Mouse (Mus musculus): ENCODE data around the gene Cacna1g. TPM values are rescaled to one million over a fixed set of nuclear protein-coding genes. Genes with fewer than 3 reads are reported as not detected.

Gene Cacna1g
- polyA plus RNA-seq, 1 experiment from 2014 or later, result 32.7 TPM

GRCm38 (mm10) chr11:94457001-94457400 lies 17.0 kb downstream of the Cacna1g start:
- Histone ChIP-seq H3K9me3 (no peaks in the 10 kb centered on the region), H3K27ac (no peak overlapping the region), H3K36me3 (peaks cover 98% of the 10 kb centered on the region), H3K4me1 (peaks cover 15% of the 10 kb centered on the region; the same call in 1 of the 2 replicates), H3K27me3 (no peaks in the 10 kb centered on the region), H3K9ac (no peak overlapping the region), H3K4me2 (replicated peaks) (no peak overlapping the region), H3K4me3 (no peak overlapping the region)
- no peak for ATAC-seq (ENCODE audit: low FRiP score, low read depth)
- 87% methylated on average over 15 of the region's 15 CpGs for WGBS

- Histone ChIP-seq H3K9ac (no peak overlapping the region), H3K4me3 (no peak overlapping the region), H3K36me3 (peaks cover 98% of the 10 kb centered on the region), H3K4me1 (peaks cover 20% of the 10 kb centered on the region), H3K4me2 (replicated peaks) (no peak overlapping the region), H3K9me3 (no peaks in the 10 kb centered on the region), H3K27ac (no peak overlapping the region), H3K27me3 (no peaks in the 10 kb centered on the region)
- ATAC-seq (ENCODE audit: low FRiP score, low read depth), result no peak
- 80% methylated on average over 3 of the region's 3 CpGs for WGBS
Measured at GRCm38 (mm10) chr11:94456347-94456746, 17.7 kb downstream of the Cacna1g start.

GRCm38 (mm10) chr11:94455161-94455820 lies 18.7 kb downstream of the Cacna1g start:
- H3K9me3 ChIP-seq, result no peaks in the 10 kb centered on the region
- H3K4me3 ChIP-seq, result no peak overlapping the region
- H3K27me3 ChIP-seq, result no peaks in the 10 kb centered on the region
- no peak overlapping the region for H3K9ac ChIP-seq
- no peak overlapping the region for H3K27ac ChIP-seq
- no peak for ATAC-seq (ENCODE audit: low FRiP score, low read depth)
- WGBS, result 80% methylated on average over 10 of the region's 10 CpGs
- H3K4me1 ChIP-seq, result peaks cover 30% of the 10 kb centered on the region
- peaks cover 96% of the 10 kb centered on the region for H3K36me3 ChIP-seq
- no peak overlapping the region for H3K4me2 ChIP-seq (replicated peaks)

GRCm38 (mm10) chr11:94454756-94455155 lies 19.2 kb downstream of the Cacna1g start:
- H3K4me3 ChIP-seq, result no peak overlapping the region
- H3K27ac ChIP-seq, result no peak overlapping the region
- H3K4me2 ChIP-seq (replicated peaks), result no peak overlapping the region
- H3K27me3 ChIP-seq, result no peaks in the 10 kb centered on the region
- no peaks in the 10 kb centered on the region for H3K9me3 ChIP-seq
- ATAC-seq (ENCODE audit: low FRiP score, low read depth), result no peak
- peaks cover 32% of the 10 kb centered on the region for H3K4me1 ChIP-seq
- peaks cover 95% of the 10 kb centered on the region for H3K36me3 ChIP-seq
- no peak overlapping the region for H3K9ac ChIP-seq
- WGBS, result 64% methylated on average over 5 of the region's 5 CpGs

- Histone ChIP-seq H3K4me1 (peaks cover 38% of the 10 kb centered on the region), H3K36me3 (peaks cover 86% of the 10 kb centered on the region), H3K9ac (no peak overlapping the region), H3K9me3 (no peaks in the 10 kb centered on the region), H3K4me2 (replicated peaks) (no peak overlapping the region), H3K27me3 (no peaks in the 10 kb centered on the region), H3K27ac (no peak overlapping the region), H3K4me3 (no peak overlapping the region)
- ATAC-seq (ENCODE audit: low FRiP score, low read depth), result no peak
- WGBS, result 48% methylated on average over 12 of the region's 12 CpGs
Measured at GRCm38 (mm10) chr11:94451091-94451773, 22.8 kb downstream of the Cacna1g start.

GRCm38 (mm10) chr11:94449886-94450285 lies 24.1 kb downstream of the Cacna1g start:
- no peak overlapping the region for H3K4me2 ChIP-seq (replicated peaks)
- 70% methylated on average over 5 of the region's 5 CpGs for WGBS
- H3K27me3 ChIP-seq, result no peaks in the 10 kb centered on the region
- H3K4me1 ChIP-seq, result peaks cover 42% of the 10 kb centered on the region
- no peak for ATAC-seq (ENCODE audit: low FRiP score, low read depth)
- H3K4me3 ChIP-seq, result no peak overlapping the region
- H3K9ac ChIP-seq, result no peak overlapping the region
- no peaks in the 10 kb centered on the region for H3K9me3 ChIP-seq
- H3K27ac ChIP-seq, result no peak overlapping the region
- H3K36me3 ChIP-seq, result peaks cover 72% of the 10 kb centered on the region

- Histone ChIP-seq H3K4me1 (peaks cover 45% of the 10 kb centered on the region), H3K9me3 (no peaks in the 10 kb centered on the region), H3K4me2 (replicated peaks) (no peak overlapping the region), H3K36me3 (peaks cover 69% of the 10 kb centered on the region), H3K4me3 (no peak overlapping the region), H3K27me3 (no peaks in the 10 kb centered on the region), H3K27ac (no peak overlapping the region), H3K9ac (no peak overlapping the region)
- 63% methylated on average over 8 of the region's 8 CpGs for WGBS
- ATAC-seq (ENCODE audit: low FRiP score, low read depth), result no peak
Measured at GRCm38 (mm10) chr11:94449239-94449638, 24.8 kb downstream of the Cacna1g start.

GRCm38 (mm10) chr11:94447017-94447416 lies 27.0 kb downstream of the Cacna1g start:
- H3K36me3 ChIP-seq, result peaks cover 67% of the 10 kb centered on the region

GRCm38 (mm10) chr11:94445300-94445699 lies 28.7 kb downstream of the Cacna1g start:
- WGBS, result 49% methylated on average over 4 of the region's 4 CpGs
- peaks cover 68% of the 10 kb centered on the region for H3K36me3 ChIP-seq
- no peaks in the 10 kb centered on the region for H3K27me3 ChIP-seq
- no peak overlapping the region for H3K27ac ChIP-seq
- no peak overlapping the region for H3K4me3 ChIP-seq
- no peak overlapping the region for H3K4me2 ChIP-seq (replicated peaks)
- no peak overlapping the region for H3K9ac ChIP-seq
- ATAC-seq (ENCODE audit: low FRiP score, low read depth), result no peak
- no peaks in the 10 kb centered on the region for H3K9me3 ChIP-seq
- H3K4me1 ChIP-seq, result peaks cover 65% of the 10 kb centered on the region

More at GRCm38 (mm10) chr11:94447017-94447416, 27.0 kb downstream of the Cacna1g start:
- Histone ChIP-seq H3K4me2 (replicated peaks) (no peak overlapping the region), H3K9me3 (no peaks in the 10 kb centered on the region), H3K9ac (no peak overlapping the region), H3K27ac (no peak overlapping the region), H3K4me1 (peaks cover 67% of the 10 kb centered on the region), H3K27me3 (no peaks in the 10 kb centered on the region), H3K4me3 (no peak overlapping the region)
- ATAC-seq (ENCODE audit: low FRiP score, low read depth), result no peak
- WGBS, result 43% methylated on average over 3 of the region's 3 CpGs

GRCm38 (mm10) chr11:94444829-94445228 lies 29.2 kb downstream of the Cacna1g start:
- peaks cover 63% of the 10 kb centered on the region for H3K4me1 ChIP-seq
- ATAC-seq (ENCODE audit: low FRiP score, low read depth), result no peak
- H3K9me3 ChIP-seq, result no peaks in the 10 kb centered on the region
- WGBS, result 58% methylated on average over 5 of the region's 5 CpGs
- H3K4me3 ChIP-seq, result no peak overlapping the region
- H3K36me3 ChIP-seq, result peaks cover 68% of the 10 kb centered on the region
- no peak overlapping the region for H3K9ac ChIP-seq
- H3K4me2 ChIP-seq (replicated peaks), result peak overlapping the region; percentile 44; the same call in 1 of the 2 replicates
- H3K27me3 ChIP-seq, result no peaks in the 10 kb centered on the region
- H3K27ac ChIP-seq, result peak overlapping the region; percentile 91; the same call in 1 of the 2 replicates

- no peaks in the 10 kb centered on the region for H3K9me3 ChIP-seq
- peaks cover 56% of the 10 kb centered on the region for H3K4me1 ChIP-seq
- no peak overlapping the region; the same call in 1 of the 2 replicates for H3K9ac ChIP-seq
- H3K36me3 ChIP-seq, result peaks cover 69% of the 10 kb centered on the region
- no peaks in the 10 kb centered on the region for H3K27me3 ChIP-seq
- H3K27ac ChIP-seq, result peak overlapping the region; percentile 28; the same call in 1 of the 2 replicates
- ATAC-seq (ENCODE audit: low FRiP score, low read depth), result no peak
- H3K4me3 ChIP-seq, result no peak overlapping the region
- 54% methylated on average over 9 of the region's 9 CpGs for WGBS
- H3K4me2 ChIP-seq (replicated peaks), result no peak overlapping the region
Measured at GRCm38 (mm10) chr11:94441752-94442151, 32.2 kb downstream of the Cacna1g start.

- peaks cover 54% of the 10 kb centered on the region for H3K4me1 ChIP-seq
- H3K36me3 ChIP-seq, result peaks cover 75% of the 10 kb centered on the region
- H3K4me3 ChIP-seq, result no peak overlapping the region
- H3K27ac ChIP-seq, result peak overlapping the region; percentile 28; the same call in 1 of the 2 replicates
- WGBS, result 41% methylated on average over 7 of the region's 7 CpGs
- H3K9me3 ChIP-seq, result no peaks in the 10 kb centered on the region
- ATAC-seq (ENCODE audit: low FRiP score, low read depth), result no peak
- H3K4me2 ChIP-seq (replicated peaks), result no peak overlapping the region
- no peak overlapping the region; the same call in 1 of the 2 replicates for H3K9ac ChIP-seq
- no peaks in the 10 kb centered on the region for H3K27me3 ChIP-seq
Measured at GRCm38 (mm10) chr11:94441122-94441521, 32.9 kb downstream of the Cacna1g start.

All from limb, embryonic 13.5 days (tissue).